Mouse (Mus musculus) heart, adult 2 months (tissue): ENCODE data around the gene Tubb2b.

Experiments used
- CTCF ChIP-seq: fragments of 200-600 bp; IDR thresholded peaks from 2 replicates; pipeline ENCODE4 v1.8.1; 2022; ENCODE audit warnings: antibody characterized with exemption, mild to moderate bottlenecking, moderate library complexity
- EP300 ChIP-seq: fragments of 200-500 bp; IDR thresholded peaks from 2 replicates; pipeline ENCODE4 v1.6.1; 2011; ENCODE audit warnings: low read depth, low read length, control low read depth; ENCODE audit not compliant: insufficient read depth
- POLR2A ChIP-seq: fragments of 200-500 bp; IDR thresholded peaks from 2 replicates; pipeline ENCODE4 v1.6.1; 2011; ENCODE audit warnings: mild to moderate bottlenecking, low read depth, low read length, control low read depth; ENCODE audit not compliant: insufficient read depth

DNA sequence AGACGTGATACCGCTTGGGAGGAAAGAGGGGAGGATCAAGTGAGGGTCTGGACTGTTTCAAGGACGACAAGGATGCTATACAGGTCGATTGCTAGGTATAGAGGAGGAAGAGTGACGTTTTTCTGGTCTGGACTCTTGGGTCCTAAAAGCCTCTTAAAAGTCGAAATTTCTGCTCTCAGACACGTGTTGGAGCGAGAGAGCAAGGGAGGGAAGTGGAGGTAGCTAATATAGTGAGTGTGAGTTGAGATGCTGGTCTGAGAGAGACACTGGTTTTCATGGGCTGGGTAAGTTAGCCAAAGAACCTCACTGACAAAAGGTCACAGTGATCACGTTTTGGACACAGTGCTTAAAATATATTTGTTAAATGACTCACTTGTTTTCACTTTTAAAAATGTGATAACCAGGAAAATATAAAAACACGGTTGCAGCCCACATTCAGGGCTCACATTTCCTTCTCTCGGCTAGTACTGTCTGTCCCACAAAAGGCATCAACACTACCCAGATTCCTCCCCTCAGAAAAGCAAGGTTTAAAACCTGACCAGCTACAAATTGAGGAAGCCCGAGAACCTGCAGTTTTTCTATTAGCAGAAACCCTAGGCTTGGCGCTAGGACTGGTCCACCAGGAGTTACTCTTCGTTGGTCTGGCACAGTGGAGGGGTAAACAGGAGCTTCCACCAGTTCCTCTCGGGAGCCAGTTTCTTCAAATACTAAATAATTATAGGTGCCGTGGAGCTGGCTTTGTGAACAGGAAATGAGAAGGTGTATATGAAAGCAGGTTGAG is 51.6 kb downstream of the Tubb2b start:
- no peak for TF ChIP-seq EP300
- no peak for TF ChIP-seq POLR2A
- TF ChIP-seq CTCF = no peak
